Mouse (Mus musculus) cortical plate, adult 2 months (tissue): ENCODE data around the gene Cpxm2.

Experiments
- CTCF ChIP-seq: fragments of 200-500 bp; IDR thresholded peaks from 2 replicates; pipeline ENCODE4 v1.5.1; 2011; ENCODE audit warnings: mild to moderate bottlenecking, control low read depth, low read length; ENCODE audit not compliant: insufficient read depth; ENCODE audit errors: extremely low read depth
- POLR2A ChIP-seq: fragments of 200-500 bp; IDR thresholded peaks from 2 replicates; pipeline ENCODE4 v1.6.1; 2011; ENCODE audit warnings: mild to moderate bottlenecking, low read length, control low read depth; ENCODE audit not compliant: insufficient read depth; ENCODE audit errors: extremely low read depth

GRCm38 (mm10) chr7:132067511-132067910 is 87.0 kb downstream of the Cpxm2 start:
- TF ChIP-seq CTCF (no peak), POLR2A (no peak)
